Mouse (Mus musculus): Measurements from ENCODE around the gene Sema7a. TPM values are rescaled to one million over a fixed set of nuclear protein-coding genes. Genes with fewer than 3 reads are reported as not detected.

Gene Sema7a
- total and polyA plus RNA-seq, 3 experiments, result 0.03 TPM; not detected in 2

- Histone ChIP-seq H3K27me3 (ENCODE audit: control insufficient read depth in 1 of 2, insufficient read depth in 2 of 2, low read length in 2 of 2) (peaks cover 0 to 1% of the 10 kb centered on the region in 2 experiments; a peak in 1 of 4 replicates), H3K79me2 (ENCODE audit: control insufficient read depth, insufficient read depth, low read length, poor library complexity) (no peaks in the 10 kb centered on the region), H3K4me3 (ENCODE audit: control insufficient read depth in 1 of 2, insufficient read depth in 1 of 2, low read depth in 2 of 2, low read length in 2 of 2) (no peak overlapping the region), H3K9ac (ENCODE audit: control insufficient read depth, low read depth, low read length, poor library complexity, severe bottlenecking) (no peak overlapping the region), H3K9me3 (replicated peaks; ENCODE audit: insufficient read depth, low read length) (no peaks in the 10 kb centered on the region), H3K27ac (ENCODE audit: control insufficient read depth, low read depth, low read length) (no peak overlapping the region), H3K4me1 (ENCODE audit: control insufficient read depth in 1 of 2, insufficient read depth in 2 of 2, low read length in 2 of 2) (peaks cover 0 to 6% of the 10 kb centered on the region in 2 experiments; a peak in 1 of 4 replicates), H3K36me3 (ENCODE audit: control insufficient read depth in 1 of 2, insufficient read depth in 2 of 2, low read length in 2 of 2) (no peaks in the 10 kb centered on the region)
- DNase-seq (ENCODE audit: low read depth, low spot score), result no peak
- no peak for TF ChIP-seq RCOR1 (IDR thresholded peaks at IDR 0.05; ENCODE audit: low read depth, low read length)
- TF ChIP-seq MEF2A (IDR thresholded peaks at IDR 0.05; ENCODE audit: extremely low read depth, insufficient replicate concordance, low read depth, low read length, poor library complexity, severe bottlenecking), result no peak
- TF ChIP-seq KAT2A (conservative IDR thresholded peaks at IDR 0.05; ENCODE audit: low read depth, low read length), result no peak
- TF ChIP-seq NRF1 (IDR thresholded peaks at IDR 0.05; ENCODE audit: insufficient read depth, low read depth, low read length, poor library complexity, severe bottlenecking), result no peak
- no peak for TF ChIP-seq GATA1 (IDR thresholded peaks at IDR 0.05; ENCODE audit: low read depth, low read length)
- no peak for TF ChIP-seq USF1 (IDR thresholded peaks at IDR 0.05; ENCODE audit: low read depth, low read length)
- no peak for TF ChIP-seq MAFK (IDR thresholded peaks at IDR 0.05; ENCODE audit: borderline replicate concordance, low read depth, low read length)
- no peak for TF ChIP-seq TBP (IDR thresholded peaks at IDR 0.05; ENCODE audit: low read depth, low read length)
Measured at GRCm38 (mm10) chr9:57973440-57974066, 33.6 kb downstream of the Sema7a start.

- Histone ChIP-seq H3K27me3 (ENCODE audit: control insufficient read depth in 1 of 2, insufficient read depth in 2 of 2, low read length in 2 of 2) (no peaks in the 10 kb centered on the region), H3K4me1 (ENCODE audit: control insufficient read depth in 1 of 2, insufficient read depth in 2 of 2, low read length in 2 of 2) (peaks cover 0 to 10% of the 10 kb centered on the region in 2 experiments; a peak in 1 of 4 replicates), H3K4me3 (ENCODE audit: control insufficient read depth in 1 of 2, insufficient read depth in 1 of 2, low read depth in 2 of 2, low read length in 2 of 2) (no peak overlapping the region), H3K9me3 (replicated peaks; ENCODE audit: insufficient read depth, low read length) (no peaks in the 10 kb centered on the region), H3K79me2 (ENCODE audit: control insufficient read depth, insufficient read depth, low read length, poor library complexity) (no peaks in the 10 kb centered on the region), H3K27ac (ENCODE audit: control insufficient read depth, low read depth, low read length) (no peak overlapping the region), H3K9ac (ENCODE audit: control insufficient read depth, low read depth, low read length, poor library complexity, severe bottlenecking) (no peak overlapping the region), H3K36me3 (ENCODE audit: control insufficient read depth in 1 of 2, insufficient read depth in 2 of 2, low read length in 2 of 2) (no peaks in the 10 kb centered on the region)
- no peak for DNase-seq (ENCODE audit: low read depth, low spot score)
- TF ChIP-seq POLR2AphosphoS5 (IDR thresholded peaks at IDR 0.05; ENCODE audit: borderline replicate concordance, low read depth, low read length) (no peak), JUND (IDR thresholded peaks at IDR 0.05; ENCODE audit: low read depth, low read length) (no peak), EP300 (IDR thresholded peaks at IDR 0.05; ENCODE audit: low read depth in 1 of 2, low read length in 2 of 2) (no peak), POLR2AphosphoS2 (IDR thresholded peaks at IDR 0.05; ENCODE audit: low read length) (no peak), UBTF (IDR thresholded peaks at IDR 0.05; ENCODE audit: borderline replicate concordance, insufficient read depth, low read depth, low read length) (no peak), POLR2A (IDR thresholded peaks at IDR 0.05; ENCODE audit: control insufficient read depth in 1 of 2, insufficient read depth in 1 of 2, low read depth in 1 of 2, low read length in 2 of 2, poor library complexity in 1 of 2) (no peak), TAL1 (IDR thresholded peaks at IDR 0.05; ENCODE audit: low read length) (no peak), ZMIZ1 (IDR thresholded peaks at IDR 0.05; ENCODE audit: low read depth, low read length) (no peak), E2F4 (IDR thresholded peaks at IDR 0.05; ENCODE audit: borderline replicate concordance, low read depth, low read length) (no peak), HCFC1 (IDR thresholded peaks at IDR 0.05; ENCODE audit: low read depth, low read length) (no peak), MXI1 (IDR thresholded peaks at IDR 0.05; ENCODE audit: low read depth, low read length) (no peak), BHLHE40 (IDR thresholded peaks at IDR 0.05; ENCODE audit: borderline replicate concordance, low read depth, low read length) (no peak), ZNF384 (IDR thresholded peaks at IDR 0.05; ENCODE audit: low read depth, low read length) (no peak), ZC3H11A (IDR thresholded peaks at IDR 0.05; ENCODE audit: low read depth, low read length) (no peak)
Measured at GRCm38 (mm10) chr9:57974221-57974620, 34.3 kb downstream of the Sema7a start.

All from MEL (cell line).